ENCODE assay signal across 8 mouse cellular contexts in the genomic region with DNA sequence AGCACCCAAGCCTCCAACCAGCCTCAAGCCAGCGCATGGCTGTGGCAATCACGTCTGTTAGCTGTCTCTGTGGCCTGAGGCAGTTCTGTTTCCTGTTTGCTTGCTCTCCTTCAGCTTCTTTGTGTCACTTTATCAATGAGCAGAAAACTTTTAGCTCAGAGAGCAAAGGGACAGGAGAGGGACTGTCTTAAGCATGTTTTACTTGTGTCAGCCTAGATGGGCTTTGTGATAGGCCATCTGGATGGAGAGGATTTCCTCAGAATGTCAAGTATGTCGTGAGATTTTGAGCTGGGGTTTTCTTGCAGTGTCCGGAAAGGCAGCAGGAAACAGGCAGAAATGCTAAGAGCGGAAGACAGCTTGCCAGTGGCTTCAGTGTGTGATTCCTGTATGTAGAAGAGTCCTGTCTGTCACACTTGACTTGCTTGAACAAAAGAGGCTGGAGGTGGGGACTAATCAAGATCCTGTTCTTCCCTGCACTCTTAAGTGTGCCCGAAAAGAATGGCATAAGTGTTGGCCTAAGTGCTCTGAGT. TPM values are rescaled to one million over a fixed set of nuclear protein-coding genes. Genes with fewer than 3 reads are reported as not detected.
DNase-seq lines count a peak whose midpoint lies in the region; ATAC-seq and TF ChIP-seq lines count a peak whose summit lies in the region.

No protein-coding gene starts in this region.

- peaks cover 69% of the 10 kb centered on the region for H3K79me2 ChIP-seq in macrophage (ENCODE audit: inconsistent target)

- peak overlapping the region; percentile 49 for H3K27ac ChIP-seq in gastrocnemius, adult 2 months
- peak overlapping the region; percentile 67 for H3K27ac ChIP-seq in embryonic facial prominence, embryonic 14.5 days (replicated peaks; ENCODE audit: low read depth, low read length)
- H3K27ac ChIP-seq in macrophage = peak overlapping the region; percentile 89

- no peaks in the 10 kb centered on the region for H3K27me3 ChIP-seq in embryonic facial prominence, embryonic 14.5 days (replicated peaks; ENCODE audit: control insufficient read depth, insufficient read depth, low read length)

- intact Hi-C loops in gastrocnemius, adult 2 months (cut with DNase I) = no loop called here

- ATAC-seq in embryonic facial prominence, embryonic 14.5 days (ENCODE audit: low read depth) = no peak

- no peak overlapping the region for H3K9ac ChIP-seq in embryonic facial prominence, embryonic 14.5 days (ENCODE audit: low read depth, low read length)

- H3K9me3 ChIP-seq in embryonic facial prominence, embryonic 14.5 days (ENCODE audit: control insufficient read depth, low read length) = no peaks in the 10 kb centered on the region

- WGBS in embryonic facial prominence, embryonic 14.5 days = 30% methylated on average over 6 of the region's 6 CpGs
- WGBS in macrophage (ENCODE audit: missing documents) = 2% methylated on average over 6 of the region's 6 CpGs

- H3K4me3 ChIP-seq in gastrocnemius, adult 2 months = no peak overlapping the region
- H3K4me3 ChIP-seq in embryonic facial prominence, embryonic 14.5 days (ENCODE audit: low read depth, low read length) = no peak overlapping the region
- peak overlapping the region; percentile 2; the same call in 1 of the 2 replicates for H3K4me3 ChIP-seq in macrophage (ENCODE audit: inconsistent target)

- TF ChIP-seq CTCF in gastrocnemius, adult 2 months (IDR thresholded peaks at IDR 0.05) = no peak

- no peak for DNase-seq in gastrocnemius, adult 2 months
- DNase-seq in gastrocnemius, postnatal 10 days = no peak
- peak; percentile 34 for DNase-seq in embryonic facial prominence, embryonic 14.5 days (ENCODE audit: low spot score)
- peak; percentile 44 for DNase-seq in kidney, adult 9 months
- peak; percentile 76 for DNase-seq in thymus, postnatal 0 days (ENCODE audit: low spot score)
- no peak for DNase-seq in gastrocnemius, adult 8-10 months (ENCODE audit: low spot score in 2 of 2)
- DNase-seq in layer of hippocampus, postnatal 25 days (ENCODE audit: extremely low spot score in 1 of 2, low spot score in 1 of 2) = no peak

- H3K4me2 ChIP-seq in embryonic facial prominence, embryonic 14.5 days (ENCODE audit: low read depth, low read length) = no peak overlapping the region

- no peaks in the 10 kb centered on the region for H3K4me1 ChIP-seq in embryonic facial prominence, embryonic 14.5 days (ENCODE audit: control insufficient read depth, insufficient read depth, low read length)

- no peaks in the 10 kb centered on the region for H3K36me3 ChIP-seq in embryonic facial prominence, embryonic 14.5 days (ENCODE audit: control insufficient read depth, insufficient read depth, low read length)
- no peaks in the 10 kb centered on the region for H3K36me3 ChIP-seq in macrophage (ENCODE audit: inconsistent target)

RNA-seq across cellular contexts. Expression of a gene that starts 46.9 kb away (rescaled TPM):
- 1 to 10 TPM; 1.8 to 2.6 TPM for total RNA-seq in gastrocnemius, adult 2 months (2021)
- 1 to 10 TPM; 4.8 to 7.7 TPM for total RNA-seq in gastrocnemius, postnatal 10 days (2021)
- polyA plus RNA-seq in embryonic facial prominence, embryonic 14.5 days (2014; fragmentation: Nextera tagmentation; extraction: Ambion mirVana) = 35.3 and 40.0 TPM in 2 replicates
- 10 to 100 TPM; 25.9 to 51.5 (median 42.5) TPM for total RNA-seq in macrophage (2018; cell fraction: chromatin; rRNA removed)
- total RNA-seq in macrophage (2018; cell fraction: cytosol; rRNA removed) = 10 to 100 TPM in 24 of 26 experiments, 1 to 10 TPM in 2; 9.3 to 18.3 (median 12.9) TPM
- 10 to 100 TPM; 18.2 to 45.5 (median 30.2) TPM for total RNA-seq in macrophage (2018; cell fraction: nucleus; rRNA removed)
- 12.7 to 14.7 TPM (median 12.8 TPM) in 3 replicates for polyA plus RNA-seq in macrophage (2018)
- polyA plus RNA-seq in thymus, postnatal 0 days (2015; fragmentation: Nextera tagmentation; extraction: Ambion mirVana) = 16.5 and 20.6 TPM in 2 replicates
- 1 to 10 TPM; 1.2 to 1.9 (median 1.6) TPM for total RNA-seq in gastrocnemius, adult 8-10 months (2022)
- 10 to 100 TPM; 24.8 to 25.9 TPM for total RNA-seq in layer of hippocampus, postnatal 25 days (2021)

Comparison
In these comparisons a context has a peak if more than half of its experiments do, and no peak if none do; other contexts are left out.
1. DNase-seq: peak in embryonic facial prominence, embryonic 14.5 days (single experiment), kidney, adult 9 months (single experiment) and thymus, postnatal 0 days (single experiment); none in gastrocnemius, adult 2 months (single experiment), gastrocnemius, postnatal 10 days (single experiment), gastrocnemius, adult 8-10 months (0 of 2) and layer of hippocampus, postnatal 25 days (0 of 2).
2. Peak in every context shown above with its lines, with median percentiles within 50 percentile points of each other: H3K27ac ChIP-seq.